Mouse (Mus musculus) adrenal gland (tissue): ENCODE data around the gene Cpxm1.

ENCODE experiments used
- intact Hi-C: fragments of 180-260 bp; cut with DNase I; formaldehyde crosslinking; loops from one replicate; pipeline ENCODE4 v1.15.1; 2025

The Cpxm1 gene

DNA sequence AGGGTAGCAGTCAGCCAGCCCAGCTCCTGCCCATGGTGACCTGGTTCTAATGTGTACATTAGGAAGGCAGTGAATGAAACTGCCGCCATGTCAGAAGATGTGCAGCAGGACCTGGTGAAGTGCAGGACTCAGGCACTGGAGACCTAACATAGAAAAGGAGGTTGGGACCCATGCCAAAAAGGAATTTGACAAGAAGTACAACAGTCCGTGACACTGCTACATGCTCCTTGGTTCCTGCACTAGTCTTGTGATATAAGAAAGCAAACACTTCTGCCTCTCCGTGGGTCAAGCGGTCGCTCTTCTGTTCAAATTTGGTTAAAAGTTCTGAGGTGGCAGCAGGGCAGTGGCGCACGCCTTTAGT, 56.2 kb downstream of the Cpxm1 start:
- intact Hi-C loops, result no loop called here
